Mouse (Mus musculus): ENCODE data around the gene Fgfr2.

DNA sequence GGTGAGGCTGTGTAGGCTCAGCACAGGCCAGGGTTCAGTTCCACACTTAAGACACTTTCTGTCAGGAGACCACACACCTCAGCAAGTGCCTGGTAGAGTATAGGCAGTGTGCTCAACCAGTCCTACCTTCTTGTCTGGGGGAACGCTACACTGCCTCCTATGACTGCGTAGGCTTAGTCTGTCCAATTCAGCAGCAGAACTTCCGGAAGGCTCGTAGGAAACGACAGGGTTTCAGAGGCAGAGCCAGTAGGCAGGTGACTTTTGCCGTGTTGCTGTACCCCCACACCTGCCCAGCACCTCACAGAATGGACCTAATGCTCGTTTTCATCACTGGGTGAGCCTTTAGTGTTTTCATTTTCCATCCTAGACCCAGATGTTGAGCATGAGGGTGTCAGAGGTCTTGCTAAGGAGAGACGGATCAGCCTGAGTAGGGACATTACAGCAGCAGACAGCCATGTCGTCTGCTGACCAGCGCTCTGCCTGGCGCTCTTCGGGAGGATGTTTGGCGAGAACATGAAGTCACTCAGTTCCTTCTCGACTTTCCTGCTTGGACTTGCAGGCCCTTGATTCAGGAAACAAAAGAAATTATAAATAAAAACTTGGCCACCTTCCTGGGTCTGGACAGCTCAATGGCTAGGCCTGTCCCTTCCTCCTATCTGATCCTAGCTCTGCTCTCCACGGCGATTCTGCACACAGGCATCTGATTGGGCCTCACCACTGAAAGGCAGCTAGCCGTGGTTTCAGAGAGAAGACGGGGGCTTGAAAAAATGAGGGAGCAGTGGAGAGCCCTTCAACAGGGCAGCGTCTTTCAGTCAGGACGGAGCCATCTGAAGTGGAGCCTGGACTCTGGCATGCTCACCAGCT, 452.9 kb downstream of the Fgfr2 start:
- no peak for TF ChIP-seq POLR2A (IDR thresholded peaks at IDR 0.05; ENCODE audit: control insufficient read depth, low read depth, low read length)
- no peak for TF ChIP-seq CTCF (IDR thresholded peaks at IDR 0.05; ENCODE audit: control insufficient read depth, insufficient read depth, insufficient replicate concordance, low read depth, low read length)
